Mouse (Mus musculus): Measurements from ENCODE around the gene Trmo. TPM values are rescaled to one million over a fixed set of nuclear protein-coding genes. Genes with fewer than 3 reads are reported as not detected.

The Trmo gene
- polyA plus RNA-seq, 1 experiment from 2014 or later: 11.4 TPM

DNA sequence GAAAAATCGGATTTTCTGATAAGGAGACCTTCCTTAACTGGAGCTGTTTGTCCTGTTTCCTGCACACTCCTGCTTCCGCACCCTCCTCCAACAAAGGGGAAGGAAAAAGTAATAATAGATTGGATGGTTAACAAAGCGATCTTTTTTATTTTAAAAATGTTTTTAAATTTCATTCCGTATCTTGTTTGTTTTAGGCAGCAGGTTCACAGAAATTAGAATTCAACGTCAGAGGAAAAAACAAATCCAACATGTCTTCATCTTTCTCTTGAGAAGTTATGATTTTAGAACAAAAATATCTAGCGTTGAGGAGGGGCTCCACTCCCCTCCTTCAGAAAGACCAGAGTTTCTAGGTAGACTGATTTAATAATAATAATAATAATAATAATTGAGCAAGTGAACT is 43.0 kb downstream of the Trmo start:
- no peak overlapping the region for H3K27ac ChIP-seq
- no peaks in the 10 kb centered on the region for H3K9me3 ChIP-seq (replicated peaks)
- no peak overlapping the region for H3K9ac ChIP-seq
- H3K27me3 ChIP-seq: peaks cover 99% of the 10 kb centered on the region
- no peak for ATAC-seq
- peaks cover 20% of the 10 kb centered on the region; the same call in 1 of the 2 replicates for H3K4me1 ChIP-seq
- 24% methylated on average over 6 of the region's 6 CpGs for WGBS
- H3K4me2 ChIP-seq: no peak overlapping the region
- H3K36me3 ChIP-seq (ENCODE audit: poor library complexity, severe bottlenecking): no peaks in the 10 kb centered on the region
- H3K4me3 ChIP-seq: no peak overlapping the region

- no peak overlapping the region for H3K4me2 ChIP-seq
- peaks cover 99% of the 10 kb centered on the region for H3K27me3 ChIP-seq
- WGBS: 20% methylated on average over 3 of the region's 3 CpGs
- H3K36me3 ChIP-seq (ENCODE audit: poor library complexity, severe bottlenecking): no peaks in the 10 kb centered on the region
- no peak overlapping the region for H3K4me3 ChIP-seq
- no peak overlapping the region for H3K27ac ChIP-seq
- no peak overlapping the region for H3K9ac ChIP-seq
- ATAC-seq: no peak
- peaks cover 20% of the 10 kb centered on the region; the same call in 1 of the 2 replicates for H3K4me1 ChIP-seq
- H3K9me3 ChIP-seq (replicated peaks): no peaks in the 10 kb centered on the region
These were observed 43.5 kb downstream of the Trmo start for GRCm38 (mm10) chr4:46345773-46346100.

DNA sequence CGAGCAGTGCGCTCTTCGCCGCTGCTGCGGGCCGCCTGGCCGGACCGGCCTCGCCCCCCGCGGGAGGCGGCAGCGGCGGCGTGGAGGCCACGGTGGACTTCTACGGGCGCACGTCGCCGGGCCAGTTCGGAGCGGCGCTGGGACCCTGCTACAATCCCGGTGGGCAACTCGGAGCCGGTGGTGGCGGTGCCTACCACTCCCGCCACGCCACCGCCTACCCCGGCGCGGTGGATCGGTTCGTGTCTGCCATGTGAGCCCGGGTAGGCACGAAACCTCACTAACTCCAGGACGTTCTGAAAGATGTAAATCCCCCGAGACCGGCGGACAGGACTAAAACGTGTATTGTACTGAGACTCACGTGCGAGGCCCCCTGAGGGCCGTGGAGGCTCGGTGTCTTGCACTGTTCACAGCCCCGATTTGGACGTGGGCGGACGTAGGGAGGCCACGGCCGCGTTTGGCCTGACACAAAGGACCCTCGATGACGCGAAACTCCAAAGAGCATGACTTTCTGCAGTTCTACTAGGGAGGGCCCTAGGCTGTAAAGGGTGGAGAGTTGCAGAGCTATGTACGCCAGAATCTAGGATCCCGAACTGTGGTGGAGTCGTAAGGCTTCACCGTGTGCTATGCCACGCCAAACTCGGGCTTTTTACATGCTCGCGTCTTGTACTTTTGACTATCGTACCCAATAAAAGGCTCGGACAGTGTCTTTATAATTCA is 44.0 kb downstream of the Trmo start:
- ATAC-seq: no peak
- H3K27me3 ChIP-seq: peaks cover 99% of the 10 kb centered on the region
- H3K9ac ChIP-seq: no peak overlapping the region
- H3K27ac ChIP-seq: no peak overlapping the region
- H3K4me2 ChIP-seq: peak overlapping the region; percentile 53; the same call in 1 of the 2 replicates
- peaks cover 20% of the 10 kb centered on the region; the same call in 1 of the 2 replicates for H3K4me1 ChIP-seq
- peak overlapping the region; percentile 38; the same call in 1 of the 2 replicates for H3K4me3 ChIP-seq
- WGBS: 3% methylated on average over 62 of the region's 67 CpGs
- H3K36me3 ChIP-seq (ENCODE audit: poor library complexity, severe bottlenecking): no peaks in the 10 kb centered on the region
- H3K9me3 ChIP-seq (replicated peaks): no peaks in the 10 kb centered on the region

DNA sequence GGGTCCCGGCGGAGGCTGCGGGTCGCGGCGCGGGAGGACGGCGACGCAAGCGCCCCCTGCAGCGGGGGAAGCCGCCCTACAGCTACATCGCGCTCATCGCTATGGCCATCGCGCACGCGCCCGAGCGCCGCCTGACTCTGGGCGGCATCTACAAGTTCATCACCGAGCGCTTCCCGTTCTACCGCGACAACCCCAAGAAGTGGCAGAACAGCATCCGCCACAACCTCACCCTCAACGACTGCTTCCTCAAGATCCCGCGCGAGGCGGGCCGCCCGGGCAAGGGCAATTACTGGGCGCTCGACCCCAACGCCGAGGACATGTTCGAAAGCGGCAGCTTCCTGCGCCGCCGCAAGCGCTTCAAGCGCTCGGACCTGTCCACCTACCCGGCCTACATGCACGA is 44.9 kb downstream of the Trmo start:
- ATAC-seq: peak; percentile 61
- Histone ChIP-seq H3K27me3 (peaks cover 99% of the 10 kb centered on the region), H3K9ac (no peak overlapping the region), H3K4me1 (peaks cover 20% of the 10 kb centered on the region; the same call in 1 of the 2 replicates), H3K27ac (no peak overlapping the region), H3K4me3 (peak overlapping the region; percentile 38), H3K36me3 (ENCODE audit: poor library complexity, severe bottlenecking) (no peaks in the 10 kb centered on the region), H3K4me2 (peak overlapping the region; percentile 53), H3K9me3 (replicated peaks) (no peaks in the 10 kb centered on the region)
- WGBS: under 1% methylated on average over 50 of the region's 51 CpGs

DNA sequence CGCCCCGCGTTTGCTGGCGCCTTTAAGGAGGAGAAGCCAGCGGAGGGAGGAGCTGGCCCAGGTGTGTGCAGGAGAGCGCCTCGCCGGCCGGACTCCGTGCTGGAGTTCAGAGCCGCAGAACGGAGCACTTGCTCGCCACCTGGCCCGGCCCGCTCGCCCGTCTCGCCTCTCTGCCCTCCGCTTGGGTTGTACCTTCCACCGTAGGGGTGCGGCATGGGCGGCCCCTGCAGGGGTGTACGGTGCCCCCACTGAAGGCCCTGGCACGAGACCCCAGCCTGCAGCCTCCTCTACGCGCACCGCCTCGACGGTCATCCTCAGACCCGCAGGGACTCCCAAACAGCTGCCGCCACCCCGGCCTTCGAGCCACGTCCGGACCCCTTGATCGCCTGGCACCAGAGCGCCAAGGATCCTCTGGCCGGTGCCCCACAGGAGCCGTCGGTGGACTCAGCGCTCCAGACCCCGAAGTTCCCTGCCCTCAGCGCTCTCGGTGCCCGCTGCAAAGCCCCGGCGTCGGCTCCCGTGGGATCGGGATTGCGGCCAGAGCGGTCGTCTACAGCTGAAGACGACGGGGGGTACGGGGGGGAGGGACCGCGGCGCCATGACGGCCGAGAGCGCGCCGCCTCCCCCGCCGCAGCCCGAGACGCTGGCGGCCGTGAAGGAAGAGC is 45.5 kb downstream of the Trmo start, which contains the start of gene Foxe1:
Gene Foxe1, plus strand, starts transcription at position 14 of the 665 bp plus-strand sequence.
- peaks cover 99% of the 10 kb centered on the region for H3K27me3 ChIP-seq
- peaks cover 20% of the 10 kb centered on the region; the same call in 1 of the 2 replicates for H3K4me1 ChIP-seq
- H3K36me3 ChIP-seq (ENCODE audit: poor library complexity, severe bottlenecking): no peaks in the 10 kb centered on the region
- peak within 1 kb of the TSS; percentile 53 for H3K4me2 ChIP-seq
- under 1% methylated on average over 60 of the region's 70 CpGs for WGBS
- no peaks in the 10 kb centered on the region for H3K9me3 ChIP-seq (replicated peaks)
- peak within 1 kb of the TSS; percentile 38 for H3K4me3 ChIP-seq
- ATAC-seq: peak; percentile 21; the same call in 1 of the 2 replicates
- no peak within 1 kb of the TSS for H3K27ac ChIP-seq
- H3K9ac ChIP-seq: no peak within 1 kb of the TSS

DNA sequence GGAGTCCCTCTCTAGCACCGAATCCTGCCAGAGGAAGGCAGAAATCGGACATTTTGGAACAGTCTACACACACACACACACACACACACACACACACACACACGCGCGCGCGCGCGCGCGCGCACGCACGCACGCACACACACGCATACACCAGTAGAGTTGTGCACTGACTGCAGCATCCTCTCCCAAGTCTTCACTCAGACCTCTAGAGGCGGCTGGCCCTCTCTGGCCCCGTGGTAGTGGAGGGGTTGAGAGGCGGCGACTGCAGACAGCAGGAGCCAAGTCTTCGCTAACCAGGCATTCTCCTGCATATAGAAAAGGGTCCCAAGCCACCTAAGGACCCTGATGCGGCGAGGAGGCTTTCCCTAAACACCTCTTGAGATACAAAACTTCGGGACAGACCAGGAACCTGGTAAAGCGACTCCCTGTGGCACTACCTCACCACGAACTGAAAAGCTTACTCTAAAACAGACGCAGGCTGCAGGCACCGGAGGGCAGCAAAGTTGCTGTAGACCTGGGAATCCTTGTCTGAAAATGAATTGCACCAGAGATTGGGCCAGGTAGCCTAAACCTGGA is 46.4 kb downstream of the Trmo start:
- under 1% methylated on average over 17 of the region's 28 CpGs for WGBS
- no peak overlapping the region for H3K9ac ChIP-seq
- no peak overlapping the region; the same call in 1 of the 2 replicates for H3K4me3 ChIP-seq
- H3K4me1 ChIP-seq: peaks cover 18% of the 10 kb centered on the region; the same call in 1 of the 2 replicates
- H3K27me3 ChIP-seq: peaks cover 99% of the 10 kb centered on the region
- no peaks in the 10 kb centered on the region for H3K36me3 ChIP-seq (ENCODE audit: poor library complexity, severe bottlenecking)
- H3K4me2 ChIP-seq: peak overlapping the region; percentile 23; the same call in 1 of the 2 replicates
- no peaks in the 10 kb centered on the region for H3K9me3 ChIP-seq (replicated peaks)
- H3K27ac ChIP-seq: no peak overlapping the region
- no peak for ATAC-seq

DNA sequence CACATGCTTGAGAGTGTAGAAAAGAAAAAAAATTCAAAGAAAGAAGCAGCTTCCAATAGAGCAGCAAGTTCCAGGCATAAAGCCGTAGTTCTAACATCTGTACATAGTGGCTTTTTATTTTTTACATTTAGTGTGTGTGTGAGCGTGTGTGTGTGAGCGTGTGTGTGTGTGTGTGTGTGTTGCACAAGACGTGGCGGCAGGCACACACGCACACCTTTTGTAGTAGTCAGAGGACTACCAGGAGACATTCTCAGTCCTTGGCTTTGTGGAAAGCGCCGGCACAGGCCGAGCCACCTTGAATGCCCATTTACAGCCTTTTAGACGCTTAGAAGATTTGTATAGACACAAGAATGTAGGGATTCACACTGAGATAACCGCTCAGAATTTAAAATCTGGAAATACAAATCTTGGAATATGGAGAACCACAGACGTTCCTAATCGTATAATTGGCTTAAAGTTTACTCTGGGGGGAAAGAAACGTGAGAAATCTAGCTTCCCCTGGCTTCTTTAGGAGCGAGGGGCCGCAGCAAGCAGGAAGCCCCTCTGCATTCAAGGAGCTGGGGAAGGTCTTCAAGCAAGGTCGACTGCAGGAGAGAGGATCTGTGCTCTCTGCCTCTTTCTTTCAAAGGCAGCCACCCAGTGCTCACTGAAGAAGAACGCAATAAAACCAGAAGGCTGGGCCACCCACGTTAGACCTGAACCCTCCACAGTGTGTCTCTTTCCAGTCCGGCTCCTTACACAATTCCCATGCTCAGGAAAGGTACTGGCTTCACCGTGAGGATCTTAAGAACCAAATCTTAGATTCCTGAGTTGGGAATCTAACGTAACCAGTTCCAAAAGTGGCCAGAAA is 47.2 kb downstream of the Trmo start:
- no peak for ATAC-seq
- Histone ChIP-seq H3K9ac (no peak overlapping the region), H3K4me1 (peaks cover 16% of the 10 kb centered on the region; the same call in 1 of the 2 replicates), H3K4me2 (0 out of 2 replicates have a peak overlapping the region, but pooled peaks have one; percentile 23), H3K27me3 (peaks cover 99% of the 10 kb centered on the region), H3K9me3 (replicated peaks) (no peaks in the 10 kb centered on the region), H3K36me3 (ENCODE audit: poor library complexity, severe bottlenecking) (no peaks in the 10 kb centered on the region), H3K27ac (no peak overlapping the region), H3K4me3 (no peak overlapping the region)
- 9% methylated on average over 22 of the region's 22 CpGs for WGBS

- Histone ChIP-seq H3K27ac (no peak overlapping the region), H3K4me1 (peaks cover 15% of the 10 kb centered on the region; the same call in 1 of the 2 replicates), H3K27me3 (peaks cover 94% of the 10 kb centered on the region), H3K9me3 (replicated peaks) (no peaks in the 10 kb centered on the region), H3K4me3 (no peak overlapping the region; the same call in 1 of the 2 replicates), H3K36me3 (ENCODE audit: poor library complexity, severe bottlenecking) (no peaks in the 10 kb centered on the region), H3K9ac (no peak overlapping the region), H3K4me2 (no peak overlapping the region)
- no peak for ATAC-seq
- under 1% methylated on average over 26 of the region's 26 CpGs for WGBS
These were observed 49.7 kb downstream of the Trmo start for GRCm38 (mm10) chr4:46339584-46339983.

- no peak overlapping the region for H3K4me2 ChIP-seq
- H3K4me1 ChIP-seq: peaks cover 9% of the 10 kb centered on the region; the same call in 1 of the 2 replicates
- WGBS: 5% methylated on average over 10 of the region's 10 CpGs
- no peak for ATAC-seq
- H3K4me3 ChIP-seq: no peak overlapping the region
- H3K9ac ChIP-seq: no peak overlapping the region
- peaks cover 90% of the 10 kb centered on the region for H3K27me3 ChIP-seq
- no peaks in the 10 kb centered on the region for H3K9me3 ChIP-seq (replicated peaks)
- H3K27ac ChIP-seq: no peak overlapping the region
- H3K36me3 ChIP-seq (ENCODE audit: poor library complexity, severe bottlenecking): no peaks in the 10 kb centered on the region
These were observed 50.2 kb downstream of the Trmo start for GRCm38 (mm10) chr4:46339026-46339425.

DNA sequence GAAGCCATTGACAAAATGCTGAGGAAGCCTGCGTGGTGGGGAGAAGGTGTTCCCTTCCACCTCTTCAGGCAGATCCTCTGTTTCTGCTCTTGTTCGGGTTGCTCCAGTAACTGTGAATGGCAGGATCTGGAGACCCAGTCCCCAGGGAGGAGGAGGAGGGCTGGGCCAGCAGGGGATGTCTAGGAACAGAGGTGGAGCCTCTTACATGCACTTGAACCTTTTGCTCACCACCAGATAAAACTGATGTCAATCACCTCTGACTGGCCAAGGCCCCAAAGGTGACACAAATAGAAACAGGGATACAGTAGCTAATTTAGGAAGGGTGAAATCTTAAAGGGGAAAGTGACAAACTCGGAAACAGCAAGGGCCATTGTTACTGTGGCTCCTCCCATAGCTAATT is 51.2 kb downstream of the Trmo start:
- Histone ChIP-seq H3K27ac (no peak overlapping the region), H3K4me1 (peaks cover 5% of the 10 kb centered on the region; the same call in 1 of the 2 replicates), H3K9me3 (replicated peaks) (no peaks in the 10 kb centered on the region), H3K27me3 (peaks cover 85% of the 10 kb centered on the region), H3K36me3 (ENCODE audit: poor library complexity, severe bottlenecking) (no peaks in the 10 kb centered on the region), H3K4me3 (no peak overlapping the region), H3K9ac (no peak overlapping the region), H3K4me2 (no peak overlapping the region)
- ATAC-seq: no peak
- 0% methylated on average over 3 of the region's 3 CpGs for WGBS

- Histone ChIP-seq H3K36me3 (ENCODE audit: poor library complexity, severe bottlenecking) (no peaks in the 10 kb centered on the region), H3K4me2 (no peak overlapping the region), H3K9me3 (replicated peaks) (no peaks in the 10 kb centered on the region), H3K27ac (no peak overlapping the region), H3K27me3 (peaks cover 71% of the 10 kb centered on the region), H3K4me1 (no peaks in the 10 kb centered on the region), H3K9ac (no peak overlapping the region), H3K4me3 (no peak overlapping the region)
- ATAC-seq: no peak
- WGBS: 30% methylated on average over 1 of the region's 1 CpGs
These were observed 53.4 kb downstream of the Trmo start for GRCm38 (mm10) chr4:46335846-46336245.

Data from forebrain, embryonic 13.5 days (tissue).